Mouse (Mus musculus): Measurements from ENCODE around the gene Ugt8a.

GRCm38 (mm10) chr3:125969458-125969857 is 31.0 kb upstream of the Ugt8a start:
- TF ChIP-seq CTCF (IDR thresholded peaks at IDR 0.05; ENCODE audit: low read depth) (no peak), EP300 (IDR thresholded peaks at IDR 0.05; ENCODE audit: low read depth) (no peak)

Measured in heart, postnatal 0 days (tissue).